Mouse (Mus musculus): ENCODE results near the gene March6.
A peak's percentile ranks its signal among the peaks of the same experiment; 100 is the strongest.

The March6 gene

DNA sequence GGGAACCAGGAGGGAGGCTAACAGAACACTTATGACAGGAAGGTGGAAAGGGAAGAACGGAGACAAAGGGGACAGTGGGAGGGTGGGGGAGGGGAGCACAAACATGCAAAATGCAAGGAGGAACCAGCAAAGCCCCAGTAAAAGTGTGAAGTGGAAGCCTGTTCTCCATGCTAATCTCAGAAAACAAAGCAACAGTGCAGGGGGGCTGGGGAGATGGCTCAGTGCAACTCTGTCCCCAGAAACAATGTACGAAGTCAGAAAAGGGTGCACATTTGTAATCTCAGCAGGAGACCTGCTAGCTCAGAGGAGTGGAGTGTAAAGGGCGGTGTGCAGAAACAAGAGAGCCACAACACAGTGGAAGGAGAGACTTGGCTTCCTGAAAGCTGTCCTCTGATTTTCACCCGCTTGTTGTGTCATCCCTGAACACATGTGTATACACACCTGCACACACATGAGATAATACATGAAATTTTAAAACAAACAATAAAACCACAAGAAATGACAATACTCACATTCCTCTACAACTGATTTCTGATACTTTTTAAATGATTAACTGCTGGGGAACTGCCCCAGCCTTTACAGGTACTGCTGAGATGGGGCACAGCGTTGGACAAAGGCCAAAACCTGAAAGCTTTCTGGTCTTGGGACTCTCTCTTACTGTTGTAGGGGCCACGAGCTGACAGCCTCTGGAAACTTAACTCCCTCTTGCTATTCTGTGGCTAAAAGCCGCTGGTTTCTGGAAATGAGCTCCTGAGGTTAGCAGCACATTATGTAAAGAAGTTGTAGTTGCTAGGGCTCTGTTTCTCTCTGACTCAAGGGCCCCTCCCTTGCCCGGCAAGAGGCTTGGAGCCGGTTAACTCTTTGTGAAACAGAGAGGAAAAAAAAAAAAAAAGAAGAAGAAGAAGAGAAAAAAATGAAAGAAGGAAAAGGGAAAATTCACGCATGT, 11.4 kb upstream of the March6 start:
- DNase-seq: no peak

GRCm38 (mm10) chr15:31540513-31540802, 9.6 kb upstream of the March6 start:
- DNase-seq: no peak

- no peak for DNase-seq
Measured at GRCm38 (mm10) chr15:31539643-31540512, 9.0 kb upstream of the March6 start.

DNA sequence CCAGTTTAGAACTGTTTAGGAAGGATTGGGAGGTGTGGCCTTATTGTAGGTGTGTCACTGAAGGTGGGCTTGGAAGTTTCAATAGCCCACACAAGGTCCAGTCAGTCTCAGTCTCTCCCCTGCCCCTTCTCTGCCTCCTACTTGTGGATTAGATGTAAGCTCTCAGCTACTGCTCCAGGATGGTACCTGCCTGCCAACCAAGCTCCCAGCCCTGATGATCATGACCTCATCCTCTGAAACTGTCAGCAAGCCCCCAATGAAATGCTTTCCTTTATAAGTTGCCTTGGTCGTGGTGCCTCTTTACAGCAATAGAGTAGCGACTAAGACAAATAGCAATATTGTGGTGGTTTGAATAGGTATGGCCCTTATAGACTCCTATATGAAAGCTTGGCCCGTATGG, 7.5 kb upstream of the March6 start:
- no peak for DNase-seq

- no peak for DNase-seq
Measured at GRCm38 (mm10) chr15:31537706-31538105, 6.9 kb upstream of the March6 start.

DNA sequence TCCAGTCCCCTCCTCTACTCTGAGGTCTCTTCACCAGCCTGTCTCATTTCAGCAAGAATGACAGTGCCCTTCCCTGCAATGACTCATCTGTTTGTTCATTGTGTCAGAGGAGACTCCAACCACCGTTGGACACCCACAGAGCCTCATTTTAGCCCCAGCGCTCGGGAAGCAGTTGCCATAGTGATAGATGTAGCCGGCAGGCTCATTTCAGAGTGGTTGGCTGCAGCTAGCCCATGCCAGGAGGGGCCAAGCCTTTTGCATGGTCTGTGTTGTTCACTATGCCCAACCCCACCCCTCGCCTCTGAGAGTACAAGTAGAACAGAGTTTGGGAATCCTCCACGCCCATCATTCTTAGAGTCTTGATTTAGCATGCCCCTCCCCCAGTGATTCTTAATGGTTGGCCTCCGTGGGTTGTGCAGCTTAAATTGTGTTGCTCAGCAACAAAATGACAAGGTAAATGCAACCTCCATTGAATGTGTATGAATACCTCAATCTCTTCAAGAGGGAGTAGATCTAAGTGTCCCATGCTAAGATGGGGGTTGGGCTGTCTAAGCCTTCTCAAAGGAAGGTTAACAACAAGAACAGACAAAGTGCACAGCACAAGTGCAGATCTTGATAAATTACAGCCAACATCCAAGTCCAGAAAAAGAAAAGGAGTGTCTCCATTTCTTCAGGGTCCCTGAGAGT, 5.3 kb upstream of the March6 start:
- no peak for DNase-seq

GRCm38 (mm10) chr15:31535259-31535855, 4.5 kb upstream of the March6 start:
- no peak for DNase-seq

- DNase-seq: no peak
Measured at GRCm38 (mm10) chr15:31534421-31535258, 3.8 kb upstream of the March6 start.

DNA sequence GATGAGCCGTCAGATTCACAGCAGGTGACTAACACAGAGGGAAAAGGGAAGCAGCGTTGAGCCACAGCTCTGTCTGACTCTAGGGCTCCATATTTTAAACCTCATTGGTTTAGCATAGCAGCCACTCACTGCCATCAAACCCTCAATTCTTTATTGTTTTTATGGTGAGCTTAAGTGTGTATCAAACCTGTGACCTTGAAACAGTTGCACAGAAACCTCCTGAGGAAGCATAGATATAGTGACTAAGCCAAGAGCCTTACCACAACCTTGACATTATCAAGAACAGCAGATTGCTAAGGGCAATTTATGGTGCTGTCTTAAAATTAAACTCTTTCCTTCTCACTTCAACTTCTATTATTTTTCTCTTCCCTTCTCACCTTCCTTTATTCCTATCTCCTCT, 2.7 kb upstream of the March6 start:
- DNase-seq: no peak

- no peak for DNase-seq
Measured at GRCm38 (mm10) chr15:31532331-31533021, 1.6 kb upstream of the March6 start.

DNA sequence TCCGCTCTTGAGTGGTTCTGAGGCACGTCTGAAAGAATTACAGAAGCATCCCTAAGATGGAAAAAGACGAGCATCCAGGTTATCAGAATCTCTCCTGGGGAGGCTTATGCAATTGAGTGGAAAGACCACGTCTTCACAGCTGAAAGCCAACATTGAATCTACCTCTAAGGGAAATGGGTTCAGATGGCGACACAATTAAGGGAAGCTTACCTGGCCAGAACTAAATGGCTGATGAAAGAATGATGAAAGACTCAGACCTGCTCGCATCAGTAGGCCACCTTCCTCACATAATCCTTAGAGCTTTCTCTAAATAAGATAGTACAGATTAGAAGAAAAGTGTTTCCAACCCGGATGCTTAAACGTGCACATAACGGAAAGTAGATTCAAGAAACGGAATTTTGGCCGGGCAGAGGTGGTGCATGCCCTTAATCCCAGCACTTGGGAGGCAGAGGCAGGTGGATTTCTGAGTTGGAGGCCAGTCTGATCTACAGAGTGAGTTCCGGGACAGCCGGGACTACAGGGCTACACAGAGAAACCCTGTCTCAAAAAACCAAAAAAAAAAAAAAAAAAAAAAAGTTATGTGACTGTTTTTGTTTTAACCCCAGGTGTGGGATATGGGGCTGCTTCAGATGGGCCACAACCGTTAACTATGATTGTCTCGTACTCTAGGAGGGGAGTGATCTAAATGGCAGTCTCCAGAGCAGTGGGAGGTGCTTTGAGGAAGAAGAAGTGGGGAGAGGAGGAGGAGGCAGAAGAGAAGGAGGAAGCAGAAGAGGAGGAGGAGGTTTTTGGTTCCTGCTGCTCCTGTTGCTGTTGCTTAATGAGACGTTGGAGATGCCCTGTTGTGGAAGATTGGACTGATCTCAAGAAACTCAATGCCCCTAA, 835 bp upstream of the March6 start:
- peak; percentile 19 for DNase-seq

DNA sequence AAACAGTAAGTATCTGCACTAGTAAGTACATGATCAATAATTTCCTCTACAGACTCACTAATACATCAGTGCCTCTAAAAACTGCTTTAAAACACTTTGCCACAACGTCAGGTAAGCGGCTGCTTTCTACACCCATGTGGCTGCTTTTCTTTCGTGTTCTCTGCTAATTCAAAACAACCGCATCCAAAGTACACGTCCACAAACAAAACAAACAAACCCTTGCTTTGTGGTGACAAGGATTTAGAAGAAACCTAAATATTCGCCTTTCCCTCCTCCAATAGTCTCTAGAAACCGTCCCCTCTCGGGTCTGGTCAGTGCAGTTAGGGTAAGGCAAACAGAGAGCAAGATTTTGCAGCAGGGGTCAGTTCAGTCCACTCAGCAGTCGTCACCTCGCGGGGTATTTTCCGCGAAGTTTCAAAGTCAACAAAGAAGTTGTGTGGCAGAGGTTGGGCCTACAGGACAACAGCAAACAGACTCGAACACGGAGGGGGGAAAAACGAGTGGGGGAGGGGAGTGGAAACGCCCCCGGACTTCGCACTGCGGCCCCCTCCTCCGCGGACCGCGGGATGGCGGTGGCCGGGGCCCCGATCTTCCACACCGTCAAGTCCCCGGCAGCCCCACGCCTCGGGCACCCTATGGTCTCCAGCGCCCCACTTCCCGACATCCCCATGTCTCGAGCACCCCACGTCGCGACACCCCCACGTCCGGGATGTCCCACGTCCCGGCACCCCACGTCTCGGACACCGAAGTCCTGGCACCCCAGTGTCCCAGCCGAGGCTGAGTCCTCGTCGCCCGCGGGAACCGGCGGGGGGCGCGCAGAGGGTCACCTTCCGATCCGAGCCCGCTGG, 818 bp downstream of the March6 start:
- DNase-seq: peak; percentile 59

DNA sequence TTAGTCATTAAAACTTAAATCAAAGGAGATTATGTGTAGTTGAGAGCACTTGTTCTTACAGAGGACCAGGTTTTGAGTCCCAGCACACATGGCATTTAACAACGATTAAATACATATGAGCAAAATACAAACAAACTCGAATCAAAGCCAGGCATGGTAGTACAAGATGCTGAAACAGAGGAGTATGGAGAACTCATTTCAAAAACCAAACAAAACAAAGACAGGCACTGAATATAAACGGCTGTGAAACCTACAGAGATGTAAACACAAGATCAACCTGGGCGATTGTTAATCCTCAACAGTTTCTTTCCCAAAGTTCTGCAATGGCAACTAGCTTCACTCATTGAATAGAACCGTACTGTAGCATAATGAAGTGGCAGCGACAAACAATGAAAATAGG, 1.8 kb downstream of the March6 start:
- DNase-seq: no peak

- DNase-seq: no peak
Measured at GRCm38 (mm10) chr15:31528477-31528876, 2.4 kb downstream of the March6 start.

DNA sequence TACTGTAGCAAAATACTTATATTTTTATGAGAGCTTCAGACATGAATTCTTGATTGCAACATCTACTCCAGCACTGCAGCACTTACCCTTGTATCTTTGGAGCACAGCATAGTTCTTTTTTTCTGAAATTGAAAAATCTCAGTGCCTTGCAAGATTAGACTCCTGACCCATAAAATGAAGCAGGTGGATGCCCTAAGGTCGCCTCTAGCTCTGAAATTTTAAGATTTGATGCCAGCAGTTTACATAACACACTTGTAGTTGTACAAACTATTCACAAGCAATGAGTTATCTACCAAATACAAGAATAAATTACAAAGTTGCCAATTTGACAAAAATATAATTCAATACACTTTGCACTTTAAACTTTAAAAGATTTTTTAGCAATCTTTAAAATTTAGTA, 4.4 kb downstream of the March6 start:
- no peak for DNase-seq

DNA sequence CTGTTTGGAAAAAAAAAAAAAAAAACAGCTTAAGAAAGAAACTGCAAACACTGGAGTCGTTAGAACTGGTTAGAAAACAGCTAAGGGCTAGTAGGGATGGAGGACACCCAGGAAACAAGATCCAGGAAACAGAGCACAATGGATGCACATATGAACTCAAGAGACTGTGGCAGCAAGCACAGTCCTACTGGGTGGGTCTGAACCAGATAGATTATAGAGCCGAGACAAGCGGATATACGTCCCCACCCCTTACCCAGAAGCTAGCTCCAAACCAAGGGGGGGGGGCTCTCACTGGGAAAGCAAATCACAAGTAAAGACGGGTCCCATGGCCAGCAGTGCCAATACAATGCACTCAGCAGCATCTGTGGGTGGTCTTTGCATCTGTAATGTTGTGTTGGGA, 11.9 kb downstream of the March6 start:
- no peak for DNase-seq

- DNase-seq: no peak
Measured at GRCm38 (mm10) chr15:31518371-31518770, 12.5 kb downstream of the March6 start.

- no peak for DNase-seq
Measured at GRCm38 (mm10) chr15:31517186-31517585, 13.7 kb downstream of the March6 start.

- DNase-seq: no peak
Measured at GRCm38 (mm10) chr15:31511795-31512194, 19.1 kb downstream of the March6 start.
